Mouse (Mus musculus): ENCODE data around the gene Olfr25. TPM values are rescaled to one million over a fixed set of nuclear protein-coding genes. Genes with fewer than 3 reads are reported as not detected.

Gene Olfr25
- total RNA-seq (2021): not detected
- long read RNA-seq, experiment 1: 0 reads
- long read RNA-seq, experiment 2: 0 reads

DNA sequence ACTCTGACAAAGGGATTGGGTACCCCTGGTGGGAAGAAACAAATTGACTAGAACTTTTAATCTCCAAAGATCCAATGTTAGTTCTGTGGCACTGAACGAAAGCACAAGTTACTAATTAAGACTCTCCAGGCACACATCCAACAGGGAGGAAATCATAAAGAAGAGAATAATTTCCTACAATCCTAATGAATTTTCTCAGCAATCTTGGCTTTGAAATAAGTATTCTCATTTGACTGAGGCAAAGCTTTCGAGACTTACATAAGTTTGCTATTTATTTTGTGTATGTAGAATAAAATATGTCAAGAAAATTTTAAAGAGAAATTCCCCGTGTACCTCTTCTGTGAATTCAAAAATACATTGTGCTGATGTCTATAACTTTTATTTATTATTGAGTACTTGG lies at the start of gene Olfr25:
Gene Olfr25 (plus strand): TSS at position 301 of the 400 bp plus-strand sequence.
- DNase-seq: no peak
- intact Hi-C loops (cut with DNase I; ENCODE audit: low total_unique reads): no loop called here

DNA sequence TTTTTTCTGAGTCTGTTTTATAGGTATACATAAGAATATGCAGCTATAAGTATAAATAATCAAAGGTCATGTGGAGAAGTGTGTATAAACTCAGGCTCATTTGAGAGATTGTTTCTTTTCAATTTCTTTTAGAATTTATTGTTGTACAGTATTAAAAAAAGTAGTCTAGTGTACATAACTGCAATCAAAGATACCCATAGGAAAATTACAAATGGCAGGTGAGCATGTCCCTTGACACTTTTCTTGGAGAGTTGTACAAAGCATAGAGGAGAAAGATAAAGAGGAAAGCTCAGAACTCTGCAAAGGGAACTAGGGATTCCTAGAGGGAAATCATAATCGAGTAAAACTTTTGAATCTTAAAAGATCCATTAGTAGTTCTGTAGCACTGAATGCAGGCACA lies 38.1 kb upstream of the Olfr25 start, which contains the start of gene Olfr896-ps1:
Gene Olfr896-ps1 (plus strand): TSS at position 301 of the 400 bp plus-strand sequence.
- intact Hi-C loops (cut with DNase I; ENCODE audit: low total_unique reads): no loop called here
- no peak for DNase-seq

DNA sequence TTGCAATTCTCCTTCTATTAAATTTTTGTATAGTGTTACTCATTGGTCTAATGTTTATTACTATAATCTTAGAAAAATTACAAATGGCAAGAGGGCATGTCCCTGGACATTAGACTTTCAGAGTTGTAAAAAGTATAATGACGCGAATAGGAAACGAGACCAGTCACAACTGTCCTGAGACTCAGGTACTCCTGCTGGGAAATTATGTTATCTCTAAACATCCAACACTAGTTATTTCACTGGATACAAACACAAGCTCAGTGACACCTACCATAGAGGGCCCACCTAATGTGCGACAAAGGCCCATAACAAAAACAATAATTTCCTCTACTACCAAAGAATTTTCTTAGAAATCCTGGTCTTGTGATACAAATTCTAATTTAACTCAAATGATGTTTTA lies 19.3 kb downstream of the Olfr25 start, which contains the start of gene Olfr898:
Gene Olfr898 (plus strand): TSS at position 301 of the 400 bp plus-strand sequence.
- DNase-seq: no peak
- intact Hi-C loops (cut with DNase I; ENCODE audit: low total_unique reads): no loop called here

DNA sequence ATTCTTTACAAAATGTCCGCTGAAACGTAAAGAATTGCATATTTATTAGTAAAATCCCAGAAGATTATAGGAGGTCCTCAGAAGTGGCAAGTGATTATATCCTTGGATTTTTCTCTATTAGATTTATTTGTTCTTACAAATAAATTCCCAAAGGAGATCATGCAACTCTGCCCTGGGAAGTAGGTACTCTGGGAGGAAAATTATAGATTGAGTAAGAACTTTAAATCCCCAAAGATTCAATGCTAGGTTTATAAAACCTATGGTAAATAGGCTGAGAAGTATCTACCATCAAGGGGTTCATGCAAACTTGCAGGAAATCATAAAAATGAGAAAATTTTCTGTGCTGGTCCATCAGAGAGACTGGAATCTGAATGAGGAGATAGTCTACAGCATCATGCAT lies 37.7 kb downstream of the Olfr25 start, which contains the start of gene Olfr250:
Gene Olfr250 (plus strand): TSS at position 301 of the 400 bp plus-strand sequence.
- DNase-seq: no peak
- intact Hi-C loops (cut with DNase I; ENCODE audit: low total_unique reads): no loop called here

DNA sequence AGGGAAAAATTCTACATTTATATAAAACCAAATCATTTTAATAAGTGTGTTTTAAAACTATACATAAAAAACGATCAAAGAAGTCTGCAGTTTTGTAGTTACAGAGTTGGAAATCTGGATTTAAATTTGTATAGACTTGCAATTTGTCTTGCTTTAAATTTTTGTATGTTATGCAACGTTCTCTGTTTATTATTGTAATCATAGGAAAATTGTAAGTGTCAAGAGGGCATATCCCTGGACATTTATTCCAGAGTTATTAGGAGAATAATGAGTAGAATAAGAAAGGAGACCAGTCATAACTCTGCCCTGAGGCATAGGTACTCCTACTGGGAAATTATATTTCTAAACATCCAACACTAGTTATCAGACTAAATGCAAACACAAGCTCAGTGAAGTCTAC lies 47.9 kb downstream of the Olfr25 start, which contains the start of gene Olfr251:
Gene Olfr251 (plus strand): TSS at position 301 of the 400 bp plus-strand sequence.
- DNase-seq: no peak
- intact Hi-C loops (cut with DNase I; ENCODE audit: low total_unique reads): no loop called here

Other genes with a start within 250 kb of the Olfr25 start
- not detected for gene Olfr887, start 245.0 kb upstream of the Olfr25 start, total RNA-seq (2021)
- gene Olfr888, start 220.9 kb upstream of the Olfr25 start, total RNA-seq (2021): not detected
- gene Olfr889, start 213.9 kb upstream of the Olfr25 start, total RNA-seq (2021): not detected
- gene Olfr890, start 186.5 kb upstream of the Olfr25 start, total RNA-seq (2021): not detected
- gene Olfr891, start 148.2 kb upstream of the Olfr25 start, total RNA-seq (2021): not detected
- not detected for gene Olfr893, start 120.7 kb upstream of the Olfr25 start, total RNA-seq (2021)
- gene Olfr894, start 111.0 kb upstream of the Olfr25 start, total RNA-seq (2021): not detected
- gene Olfr143, start 76.3 kb upstream of the Olfr25 start, total RNA-seq (2021): not detected
- gene Olfr895, start 61.2 kb upstream of the Olfr25 start, total RNA-seq (2021): not detected
- not detected for gene Olfr896-ps1, start 38.0 kb upstream of the Olfr25 start, total RNA-seq (2021)
- not detected for gene Olfr898, start 19.4 kb downstream of the Olfr25 start, total RNA-seq (2021)
- gene Olfr250, start 37.8 kb downstream of the Olfr25 start, total RNA-seq (2021): not detected
- not detected for gene Olfr251, start 48.0 kb downstream of the Olfr25 start, total RNA-seq (2021)
- not detected for gene Olfr147, start 72.6 kb downstream of the Olfr25 start, total RNA-seq (2021)
- not detected for gene Olfr901, start 100.4 kb downstream of the Olfr25 start, total RNA-seq (2021)
- gene Olfr902, start 118.6 kb downstream of the Olfr25 start, total RNA-seq (2021): not detected
- not detected for gene Olfr904, start 134.1 kb downstream of the Olfr25 start, total RNA-seq (2021)
- gene Olfr905, start 142.0 kb downstream of the Olfr25 start, total RNA-seq (2021): not detected
- not detected for gene Olfr906, start 158.0 kb downstream of the Olfr25 start, total RNA-seq (2021)
- not detected for gene Olfr907, start 166.7 kb downstream of the Olfr25 start, total RNA-seq (2021)
- gene Olfr911-ps1, start 192.5 kb downstream of the Olfr25 start, total RNA-seq (2021): not detected
- not detected for gene Olfr910, start 208.8 kb downstream of the Olfr25 start, total RNA-seq (2021)